Mouse (Mus musculus) yolk sac, embryonic 10.5 days (tissue): ENCODE measurements around the gene Olfr707.
"Not testable (repeated sequence)": the region's sequence is repeated elsewhere in the genome, so short reads cannot be mapped to it uniquely, and the experiment has no call there.

Experiments
- DNase-seq: peaks from one replicate; pipeline ENCODE4 v3.0.0-alpha.2; 2017; ENCODE audit warnings: low spot score

The Olfr707 gene

GRCm38 (mm10) chr7:106901141-106901540, at the start of gene Olfr707:
TSS of gene Olfr707 (minus strand) at chr7:106901241.
- not testable (repeated sequence) for DNase-seq

GRCm38 (mm10) chr7:106948212-106948611, 47.2 kb upstream of the Olfr707 start, which contains the start of gene Olfr710:
TSS of gene Olfr710 (minus strand) at chr7:106948312.
- no peak for DNase-seq

- DNase-seq = no peak
These were observed 31.1 kb upstream of the Olfr707 start, which contains the start of gene Olfr709-ps1 for GRCm38 (mm10) chr7:106932119-106932518. TSS of gene Olfr709-ps1 (minus strand) at chr7:106932219.

GRCm38 (mm10) chr7:106920961-106921360, 19.9 kb upstream of the Olfr707 start:
- not testable (repeated sequence) for DNase-seq

GRCm38 (mm10) chr7:106907676-106908075, 6.6 kb upstream of the Olfr707 start, which contains the start of gene Olfr1532-ps1:
TSS of gene Olfr1532-ps1 (plus strand) at chr7:106908001.
- no peak for DNase-seq

- no peak for DNase-seq
These were observed 13.0 kb downstream of the Olfr707 start, which contains the start of gene Olfr706 for GRCm38 (mm10) chr7:106888062-106888461. TSS of gene Olfr706 (minus strand) at chr7:106888162.

GRCm38 (mm10) chr7:106876791-106877190, 24.2 kb downstream of the Olfr707 start, which contains the start of gene Olfr705:
TSS of gene Olfr705 (minus strand) at chr7:106876891.
- no peak for DNase-seq

- no peak for DNase-seq
These were observed 38.2 kb downstream of the Olfr707 start, which contains the start of gene Olfr704 for GRCm38 (mm10) chr7:106862885-106863284. TSS of gene Olfr704 (plus strand) at chr7:106863185.

- DNase-seq = no peak
These were observed 58.0 kb downstream of the Olfr707 start, which contains the start of gene Olfr703 for GRCm38 (mm10) chr7:106843060-106843459. TSS of gene Olfr703 (plus strand) at chr7:106843360.
